Mouse (Mus musculus) kidney, adult 2 months (tissue): ENCODE measurements at regions not wholly inside any gene's neighbourhood (a gene's known extent, or its start where the extent isn't known, plus 50 kb on each side); places are given as distances from the start of the nearest gene placed in this dataset.

Source experiments
- DNase-seq: peaks from one replicate; pipeline ENCODE4 v3.0.0; 2021
- H3K27ac ChIP-seq: fragments of 200-500 bp; 2 replicates; pipeline ENCODE4 v1.5.1; 2012; ENCODE audit warnings: low read depth, low read length, control low read depth, inconsistent platforms; ENCODE audit not compliant: insufficient read depth
- H3K27me3 ChIP-seq: fragments of 200-500 bp; replicated peaks from 2 replicates; pipeline ENCODE4 v1.6.1; 2012; ENCODE audit warnings: mild to moderate bottlenecking, moderate library complexity, low read length, inconsistent platforms; ENCODE audit not compliant: control insufficient read depth, insufficient read depth
- H3K36me3 ChIP-seq: fragments of 200-500 bp; 2 replicates; pipeline ENCODE4 v1.6.1; 2012; ENCODE audit warnings: mild to moderate bottlenecking, moderate library complexity, low read length, inconsistent platforms; ENCODE audit not compliant: control insufficient read depth, insufficient read depth
- H3K4me1 ChIP-seq: fragments of 200-500 bp; 2 replicates; pipeline ENCODE4 v1.6.1; 2011; ENCODE audit warnings: low read length; ENCODE audit not compliant: control insufficient read depth, insufficient read depth
- H3K4me3 ChIP-seq: fragments of 200-500 bp; 2 replicates; pipeline ENCODE4 v1.5.1; 2011; ENCODE audit warnings: mild to moderate bottlenecking, low read depth, low read length, control low read depth; ENCODE audit not compliant: insufficient read depth
- CTCF ChIP-seq: fragments of 200-500 bp; conservative IDR thresholded peaks from 2 replicates; pipeline ENCODE4 v1.5.1; 2011; ENCODE audit warnings: low read depth, mild to moderate bottlenecking, control low read depth, low read length, moderate library complexity, mixed read lengths; ENCODE audit not compliant: insufficient read depth, insufficient read length
- POLR2A ChIP-seq: fragments of 200-500 bp; IDR thresholded peaks from one replicate; pipeline ENCODE4 v1.6.1; 2011; ENCODE audit warnings: low read depth, low read length, control low read depth
- WGBS: fragments of 180-500 bp; shearing (Covaris S2); methylation state at CpG from one replicate; pipeline ENCODE4 v1.1.7; 2018; 5-methylcytosine and 5-hydroxymethylcytosine counted together

GRCm38 (mm10) chr4:52036765-52037353 is 402.2 kb upstream of the Smc2 start:
- TF ChIP-seq CTCF (no peak), POLR2A (no peak)
- 76% methylated on average over 11 of the region's 11 CpGs for WGBS

GRCm38 (mm10) chr4:52043404-52043803 is 395.6 kb upstream of the Smc2 start:
- TF ChIP-seq CTCF (no peak), POLR2A (no peak)
- no peak for DNase-seq
- Histone ChIP-seq H3K27me3 (no peaks in the 10 kb centered on the region), H3K4me3 (no peak overlapping the region), H3K27ac (no peak overlapping the region), H3K36me3 (no peaks in the 10 kb centered on the region), H3K4me1 (no peaks in the 10 kb centered on the region)
- 70% methylated on average over 1 of the region's 1 CpGs for WGBS

More at GRCm38 (mm10) chr4:52036765-52037353, 402.2 kb upstream of the Smc2 start:
- Histone ChIP-seq H3K27me3 (no peaks in the 10 kb centered on the region), H3K36me3 (no peaks in the 10 kb centered on the region), H3K4me1 (no peaks in the 10 kb centered on the region), H3K27ac (no peak overlapping the region), H3K4me3 (no peak overlapping the region)
- no peak for DNase-seq

GRCm38 (mm10) chr4:52050948-52051347 is 388.1 kb upstream of the Smc2 start:
- Histone ChIP-seq H3K4me3 (no peak overlapping the region), H3K36me3 (no peaks in the 10 kb centered on the region), H3K27ac (no peak overlapping the region), H3K4me1 (no peaks in the 10 kb centered on the region), H3K27me3 (no peaks in the 10 kb centered on the region)
- TF ChIP-seq CTCF (no peak), POLR2A (no peak)
- 73% methylated on average over 4 of the region's 4 CpGs for WGBS
- DNase-seq, result no peak

- Histone ChIP-seq H3K4me1 (no peaks in the 10 kb centered on the region), H3K36me3 (no peaks in the 10 kb centered on the region), H3K27ac (no peak overlapping the region), H3K4me3 (no peak overlapping the region), H3K27me3 (no peaks in the 10 kb centered on the region)
- TF ChIP-seq CTCF (no peak), POLR2A (no peak)
- no peak for DNase-seq
These were observed 383.0 kb upstream of the Smc2 start for GRCm38 (mm10) chr4:52056031-52056430.

GRCm38 (mm10) chr4:52060031-52060430 is 379.0 kb upstream of the Smc2 start:
- Histone ChIP-seq H3K27ac (no peak overlapping the region), H3K36me3 (no peaks in the 10 kb centered on the region), H3K4me3 (no peak overlapping the region), H3K4me1 (no peaks in the 10 kb centered on the region), H3K27me3 (no peaks in the 10 kb centered on the region)
- DNase-seq, result no peak
- 71% methylated on average over 3 of the region's 3 CpGs for WGBS
- TF ChIP-seq POLR2A (no peak), CTCF (no peak)

GRCm38 (mm10) chr4:52099187-52099586 is 339.9 kb upstream of the Smc2 start:
- DNase-seq, result no peak
- TF ChIP-seq POLR2A, result no peak
- no peak for TF ChIP-seq CTCF
- Histone ChIP-seq H3K36me3 (no peaks in the 10 kb centered on the region), H3K27ac (no peak overlapping the region), H3K27me3 (no peaks in the 10 kb centered on the region), H3K4me1 (no peaks in the 10 kb centered on the region), H3K4me3 (no peak overlapping the region)
- 70% methylated on average over 3 of the region's 3 CpGs for WGBS

- DNase-seq, result no peak
- 64% methylated on average over 12 of the region's 12 CpGs for WGBS
- TF ChIP-seq CTCF, result no peak
- TF ChIP-seq POLR2A, result no peak
- Histone ChIP-seq H3K36me3 (no peaks in the 10 kb centered on the region), H3K27ac (no peak overlapping the region), H3K4me1 (no peaks in the 10 kb centered on the region), H3K4me3 (no peak overlapping the region), H3K27me3 (no peaks in the 10 kb centered on the region)
These were observed 333.2 kb upstream of the Smc2 start for GRCm38 (mm10) chr4:52105887-52106286.
